Mouse (Mus musculus): ENCODE results near the gene Gstt4.

Gene Gstt4

DNA sequence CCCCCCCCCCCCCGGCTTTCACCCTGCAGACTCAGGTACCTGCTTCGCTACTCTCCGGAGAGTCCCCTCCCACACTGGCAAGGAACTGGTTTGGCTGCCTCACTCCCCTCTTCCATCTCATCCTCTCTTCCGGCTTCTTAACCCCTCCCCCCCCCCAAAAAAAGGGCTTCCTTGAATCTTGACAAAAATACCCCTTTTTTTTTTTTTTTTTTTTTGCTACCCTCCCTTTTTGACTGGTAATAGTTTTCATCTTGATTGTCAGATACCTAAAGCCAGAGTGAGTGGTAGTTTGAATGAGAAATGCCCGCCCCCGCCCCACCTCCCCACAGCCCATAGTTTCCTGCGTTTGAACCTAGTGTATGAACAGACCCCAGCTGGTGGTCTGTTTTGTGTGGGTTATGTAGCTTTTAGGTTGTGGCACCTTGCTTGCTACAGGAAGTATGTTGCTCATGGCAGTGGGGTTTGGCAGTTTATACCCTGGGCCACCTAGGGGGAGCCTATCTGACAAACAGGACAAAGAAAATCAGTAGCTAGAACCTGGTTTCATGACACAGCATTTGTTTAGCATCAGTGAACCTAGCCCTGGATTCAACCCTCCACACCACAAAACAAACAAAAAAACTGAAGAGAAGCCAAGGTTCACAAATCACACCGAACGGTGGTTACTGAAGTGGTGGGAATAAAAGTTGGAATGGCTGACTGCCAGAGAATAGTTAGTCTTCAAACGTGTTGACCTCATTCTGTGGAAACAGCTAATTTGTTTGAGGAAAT, 13.6 kb upstream of the Gstt4 start:
- no peak for DNase-seq (ENCODE audit: low spot score in 2 of 2)

DNA sequence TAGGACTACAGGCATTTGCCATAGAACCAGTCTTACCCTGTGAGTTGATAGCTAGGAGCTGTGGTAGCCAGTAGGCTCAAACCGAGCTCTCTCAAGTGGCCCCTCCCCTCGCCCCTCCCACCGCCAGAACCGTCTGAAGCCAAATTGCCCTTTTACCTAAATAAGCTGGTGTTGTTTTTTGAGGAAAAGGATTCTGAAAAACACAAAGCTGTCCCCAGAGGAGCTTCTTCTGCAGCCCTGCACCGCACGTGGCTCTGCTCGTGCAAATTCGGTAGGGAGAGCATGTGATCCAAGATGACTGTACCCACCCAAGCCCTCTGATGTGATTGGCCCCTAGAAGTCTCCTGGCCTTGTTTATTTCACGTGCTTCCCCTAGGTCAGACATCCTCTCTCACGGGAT, 13.0 kb upstream of the Gstt4 start:
- peak; percentile 85 to 93 for DNase-seq (ENCODE audit: low spot score in 2 of 2)

DNA sequence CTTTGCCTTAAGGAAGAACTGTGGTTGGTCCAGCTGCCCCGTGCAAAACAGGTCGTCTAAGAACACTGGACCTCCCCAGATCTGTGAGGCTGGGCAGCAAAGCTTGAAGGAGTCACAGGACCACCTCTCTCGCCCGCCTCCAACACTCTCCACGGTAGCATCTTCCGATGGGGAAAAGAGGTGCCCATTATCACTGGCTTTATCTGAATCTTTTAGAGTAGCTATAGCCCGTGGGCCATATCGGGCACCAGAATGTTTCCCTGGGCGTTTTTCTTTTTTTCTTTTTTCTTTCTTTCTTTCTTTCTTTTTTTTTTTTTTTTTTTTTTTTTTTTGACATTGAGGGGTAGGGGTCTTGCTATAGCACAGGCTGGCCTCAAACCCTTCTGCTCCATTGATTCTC, 12.4 kb upstream of the Gstt4 start:
- DNase-seq (ENCODE audit: low spot score in 2 of 2), result no peak

DNA sequence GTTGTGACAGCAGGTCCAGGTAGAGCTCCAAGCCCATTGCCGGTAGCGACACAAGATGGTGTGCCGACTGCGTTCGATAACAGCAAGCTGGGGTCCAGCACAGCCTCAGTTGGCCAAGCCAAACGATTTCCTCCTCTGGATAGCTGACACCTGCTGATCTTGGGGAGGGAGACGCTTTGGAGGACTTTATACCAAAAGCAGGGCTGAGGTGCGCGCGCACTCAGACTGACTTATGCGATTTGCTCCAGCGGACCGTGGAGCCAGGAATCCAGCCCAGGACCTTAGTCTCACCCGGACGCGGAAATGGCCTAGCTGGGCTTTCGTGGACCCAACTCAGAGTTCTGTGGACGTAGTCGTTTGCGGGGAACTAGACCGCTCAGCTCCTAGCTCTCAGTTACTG, 11.9 kb upstream of the Gstt4 start:
- DNase-seq (ENCODE audit: low spot score in 2 of 2), result peak; percentile 84 to 90

GRCm38 (mm10) chr10:75833456-75834080, 11.2 kb upstream of the Gstt4 start:
- peak; percentile 31 to 44 for DNase-seq (ENCODE audit: low spot score in 2 of 2)

- peak; percentile 57 to 67 for DNase-seq (ENCODE audit: low spot score in 2 of 2)
Observed at GRCm38 (mm10) chr10:75832272-75832895, 10.0 kb upstream of the Gstt4 start.

DNA sequence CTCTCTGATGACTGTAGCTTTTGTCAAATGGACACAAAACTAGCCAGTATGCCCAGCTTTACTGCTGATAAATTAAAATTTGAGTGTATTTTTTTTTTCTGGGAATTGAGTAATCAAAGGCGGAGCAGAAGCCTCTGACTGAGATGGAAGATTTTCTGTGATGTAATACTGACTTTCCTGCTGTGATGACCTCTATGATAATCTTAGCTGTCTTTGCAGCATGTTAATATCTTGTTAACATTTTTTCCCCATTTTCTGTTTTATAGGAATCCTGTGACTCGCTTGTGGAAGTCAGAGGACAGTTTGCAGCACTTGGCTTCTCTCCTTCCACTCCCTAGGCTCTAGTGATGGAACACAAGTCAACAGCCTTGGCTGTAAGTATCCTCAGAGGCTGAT, 7.9 kb upstream of the Gstt4 start:
- no peak for DNase-seq (ENCODE audit: low spot score in 2 of 2)

- DNase-seq (ENCODE audit: low spot score in 2 of 2), result no peak
Observed at GRCm38 (mm10) chr10:75829529-75830274, 7.4 kb upstream of the Gstt4 start.

DNA sequence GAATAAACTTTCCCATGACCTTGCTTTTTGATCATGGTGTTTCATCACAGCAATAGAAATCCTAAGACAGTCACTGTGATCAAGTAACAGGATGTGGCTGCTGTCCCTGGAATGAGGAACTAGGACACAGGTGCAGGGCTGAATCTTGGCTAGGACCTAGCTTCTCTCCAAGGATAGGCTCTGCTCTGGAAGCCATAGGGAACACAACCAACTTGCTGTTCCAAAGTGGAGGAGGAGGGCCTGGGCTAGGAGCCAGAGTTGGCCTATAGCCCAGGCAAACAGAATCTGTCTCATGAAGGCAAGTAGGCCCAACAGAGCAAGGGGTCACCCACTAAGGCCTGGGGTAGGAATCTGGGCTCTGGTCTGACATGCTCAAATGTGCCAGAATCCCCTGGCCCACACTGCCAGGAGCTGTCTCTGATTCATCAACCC, 6.2 kb upstream of the Gstt4 start:
- peak; percentile 77 to 82 for DNase-seq (ENCODE audit: low spot score in 2 of 2)

DNA sequence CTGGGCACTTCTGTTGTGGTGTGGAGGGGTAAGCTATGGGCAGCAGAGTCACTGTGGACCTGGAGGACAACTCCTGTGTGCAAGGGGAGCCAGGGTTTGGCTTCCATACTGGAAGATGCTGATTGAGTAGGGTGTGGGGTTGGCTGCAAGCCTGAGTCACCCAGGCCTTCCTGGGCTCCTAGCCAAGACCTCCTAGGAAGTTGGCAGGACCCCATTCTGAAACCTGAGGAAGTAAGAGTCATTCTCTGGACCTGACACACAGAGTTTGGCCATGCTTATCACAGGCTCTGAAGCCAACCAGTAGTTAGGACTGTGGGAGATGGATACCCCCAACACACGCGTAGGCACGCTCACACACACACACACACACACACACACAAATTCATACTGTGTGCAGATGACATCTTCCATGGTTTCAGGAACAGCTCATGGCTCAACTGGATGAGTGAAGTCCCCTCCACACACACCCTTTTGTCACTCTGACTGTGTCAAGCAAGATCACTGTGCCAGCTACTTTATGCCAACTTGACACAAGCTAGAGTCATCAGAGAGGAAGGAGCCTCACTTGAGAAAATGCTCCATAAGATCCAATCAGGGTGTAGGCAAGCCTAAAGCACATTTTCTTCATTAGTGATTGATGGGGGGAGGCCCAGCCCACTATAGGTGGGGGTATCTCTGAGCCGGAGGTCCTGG, 5.5 kb upstream of the Gstt4 start:
- DNase-seq (ENCODE audit: low spot score in 2 of 2), result peak; percentile 27 to 58

DNA sequence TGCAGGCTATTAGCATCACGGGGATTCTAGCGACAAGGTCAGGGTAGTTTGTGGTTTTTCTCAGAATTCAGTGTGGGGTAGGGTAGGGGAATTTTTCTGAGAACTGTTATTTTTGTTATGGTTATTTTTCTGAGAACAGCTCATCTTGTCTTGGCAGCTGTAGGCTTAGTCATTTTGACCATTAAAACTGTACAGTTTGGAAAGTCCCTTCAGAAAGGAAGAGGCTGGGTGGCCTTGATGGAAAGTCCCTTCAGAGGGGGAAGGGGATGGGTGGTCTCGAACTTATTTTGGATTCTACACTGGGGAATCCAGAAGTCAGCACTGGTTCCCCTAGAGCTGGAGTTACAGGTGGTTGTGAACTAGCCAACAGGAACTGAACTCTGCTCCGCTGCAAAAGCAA, 2.2 kb upstream of the Gstt4 start:
- DNase-seq (ENCODE audit: low spot score in 2 of 2), result no peak

- DNase-seq (ENCODE audit: low spot score in 2 of 2), result no peak
Observed at GRCm38 (mm10) chr10:75823782-75824181, 1.4 kb upstream of the Gstt4 start.

DNA sequence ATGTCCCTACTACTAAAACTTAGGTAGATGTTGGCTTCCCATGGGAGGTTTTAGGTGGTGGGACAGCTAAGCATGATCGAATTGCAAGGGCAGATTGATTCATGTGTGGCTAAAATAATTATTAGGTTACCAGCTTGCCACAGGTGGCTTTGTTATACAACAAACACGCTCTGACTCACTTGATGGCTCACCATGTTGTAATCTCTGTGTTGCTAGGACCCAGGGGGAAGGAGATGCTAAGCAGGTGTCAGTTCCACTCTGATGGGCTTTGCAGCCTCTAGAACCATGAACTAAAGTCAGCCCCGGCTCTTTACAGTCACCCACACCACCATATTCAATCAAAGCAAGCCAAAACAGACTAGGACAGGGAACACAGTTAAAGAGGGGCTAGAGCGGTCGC, 2.5 kb downstream of the Gstt4 start:
- no peak for DNase-seq (ENCODE audit: low spot score in 2 of 2)

DNA sequence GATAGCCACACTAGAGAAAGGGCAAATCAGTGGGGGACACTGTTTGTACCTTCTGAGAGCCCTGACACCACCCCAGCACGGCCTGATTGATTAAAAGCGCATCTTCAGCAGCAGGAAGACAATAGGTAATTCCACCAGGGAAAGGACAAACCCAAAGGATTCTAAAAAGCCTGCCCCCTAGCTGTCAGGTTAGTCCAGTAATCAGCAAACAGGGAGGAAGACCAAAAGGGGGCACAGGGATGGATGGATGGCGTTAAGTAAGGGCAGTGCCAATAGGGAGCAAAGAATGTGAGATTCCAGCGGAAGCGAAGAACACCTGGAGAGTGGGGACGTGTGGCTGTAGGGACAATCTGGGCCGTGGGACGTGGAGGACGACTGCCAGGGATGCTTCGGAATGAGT, 3.7 kb downstream of the Gstt4 start:
- no peak for DNase-seq (ENCODE audit: low spot score in 2 of 2)

GRCm38 (mm10) chr10:75804217-75804616, 18.1 kb downstream of the Gstt4 start:
- DNase-seq (ENCODE audit: low spot score in 2 of 2), result no peak

- peak; percentile 88 to 89 for DNase-seq (ENCODE audit: low spot score in 2 of 2)
Observed at GRCm38 (mm10) chr10:75798176-75798696, 24.1 kb downstream of the Gstt4 start, which contains the start of gene Gstt1. TSS of gene Gstt1 (minus strand) at chr10:75798584.

- peak; percentile 73 to 79 for DNase-seq (ENCODE audit: low spot score in 2 of 2)
Observed at GRCm38 (mm10) chr10:75797619-75798175, 24.6 kb downstream of the Gstt4 start.

GRCm38 (mm10) chr10:75796731-75797516, 25.4 kb downstream of the Gstt4 start:
- no peak for DNase-seq (ENCODE audit: low spot score in 2 of 2)

DNA sequence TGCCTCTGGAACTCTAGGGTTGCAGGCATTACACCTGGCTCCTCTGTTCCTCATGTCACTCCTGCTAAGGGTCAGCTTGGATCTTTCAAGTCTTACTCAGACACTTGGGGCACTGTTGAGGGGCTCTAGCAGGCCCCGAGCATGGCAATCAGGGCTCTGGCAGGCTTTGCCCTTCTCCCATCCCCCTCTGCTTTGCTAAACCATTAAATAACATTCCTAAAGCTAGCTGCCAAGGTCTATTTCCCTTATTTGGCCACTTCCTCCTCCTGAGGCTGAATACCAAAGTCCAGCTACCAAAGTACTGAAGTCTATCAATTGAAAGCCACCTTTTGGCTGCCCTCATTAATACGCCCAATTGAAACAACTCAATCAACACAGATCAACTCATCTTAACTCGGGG, 27.5 kb downstream of the Gstt4 start:
- peak in 1 of 2 experiments; percentile 20 for DNase-seq (ENCODE audit: low spot score in 2 of 2)

DNA sequence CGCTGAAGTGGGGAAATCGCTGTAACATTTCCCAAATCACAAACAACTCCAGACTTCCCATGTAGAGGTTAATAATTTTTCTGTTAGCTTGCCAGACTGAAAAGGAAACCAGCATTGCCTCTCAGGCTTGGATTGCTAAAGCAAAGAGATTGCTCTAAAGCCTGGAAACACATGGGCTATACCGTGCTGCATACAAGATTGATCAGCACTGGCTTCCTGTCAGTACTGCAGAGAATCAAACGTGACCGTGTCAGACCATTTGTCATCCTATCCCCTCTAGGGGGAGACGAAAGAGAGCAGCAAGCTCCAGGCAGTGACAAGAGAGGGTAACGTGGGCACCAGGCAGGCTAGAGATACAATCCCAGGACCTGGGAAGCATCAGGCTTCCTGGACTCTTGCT, 31.6 kb downstream of the Gstt4 start:
- no peak for DNase-seq (ENCODE audit: low spot score in 2 of 2)

Measured in heart, adult 9 months (tissue).